Comparison of ENCODE assay signal across 18 mouse cellular contexts in genomic region chr17:48326656-48327055, GRCm38 (mm10). TPM values are rescaled to one million over a fixed set of nuclear protein-coding genes. Genes with fewer than 3 reads are reported as not detected.
DNase-seq lines count a peak whose midpoint lies in the region; ATAC-seq lines count a peak whose summit lies in the region.
"Had no signal": no experiment of that assay in that cellular context is flagged by ENCODE, and none has a peak within 500 bp of the region (broad histone marks: within the 10 kb centered on the region; RNA-seq: fewer than 3 reads in every experiment).

No protein-coding gene starts in this region.

- H3K4me1 ChIP-seq in embryonic facial prominence, embryonic 13.5 days = 0 out of 2 replicates have a peak, but pooled peaks cover 4% of the 10 kb centered on the region
- peaks cover 6% of the 10 kb centered on the region for H3K4me1 ChIP-seq in embryonic facial prominence, embryonic 10.5 days
- H3K4me1 ChIP-seq in intestine, embryonic 16.5 days (ENCODE audit: control insufficient read depth, insufficient read depth, low read length) = no peaks in the 10 kb centered on the region
- H3K4me1 ChIP-seq: kidney, embryonic 15.5 days; midbrain, embryonic 10.5 days had no signal

- no peak overlapping the region for H3K4me3 ChIP-seq in embryonic facial prominence, embryonic 13.5 days
- no peak overlapping the region for H3K4me3 ChIP-seq in embryonic facial prominence, embryonic 10.5 days
- H3K4me3 ChIP-seq in intestine, embryonic 16.5 days (ENCODE audit: low read length) = no peak overlapping the region
- H3K4me3 ChIP-seq: erythroblast, embryonic 14.5 days; gastrocnemius, adult 2 months; kidney, embryonic 15.5 days; midbrain, embryonic 10.5 days; myocyte had no signal

- no peak overlapping the region for H3K9ac ChIP-seq in embryonic facial prominence, embryonic 13.5 days
- H3K9ac ChIP-seq in intestine, embryonic 16.5 days (ENCODE audit: low read depth, low read length) = no peak overlapping the region
- H3K9ac ChIP-seq: kidney, embryonic 15.5 days; liver, embryonic 14.5 days had no signal

- H3K27me3 ChIP-seq in embryonic facial prominence, embryonic 13.5 days = no peaks in the 10 kb centered on the region
- no peaks in the 10 kb centered on the region for H3K27me3 ChIP-seq in embryonic facial prominence, embryonic 10.5 days (replicated peaks; ENCODE audit: low read depth, poor library complexity, severe bottlenecking)
- H3K27me3 ChIP-seq in intestine, embryonic 16.5 days (replicated peaks; ENCODE audit: control insufficient read depth, insufficient read depth, low read length) = no peaks in the 10 kb centered on the region
- H3K27me3 ChIP-seq: kidney, embryonic 15.5 days had no signal

- H3K4me2 ChIP-seq in embryonic facial prominence, embryonic 13.5 days = no peak overlapping the region
- no peak overlapping the region for H3K4me2 ChIP-seq in intestine, embryonic 16.5 days (ENCODE audit: low read depth, low read length)
- H3K4me2 ChIP-seq: kidney, embryonic 15.5 days had no signal

- ATAC-seq in embryonic facial prominence, embryonic 13.5 days (ENCODE audit: insufficient number of reproducible peaks, insufficient read depth, low FRiP score, low TSS enrichment, low read depth) = peak; percentile 64; the same call in 1 of the 2 replicates
- no peak for ATAC-seq in intestine, embryonic 16.5 days
- ATAC-seq: Patski had no signal

- H3K36me3 ChIP-seq in embryonic facial prominence, embryonic 13.5 days = no peaks in the 10 kb centered on the region
- H3K36me3 ChIP-seq in embryonic facial prominence, embryonic 10.5 days (replicated peaks) = no peaks in the 10 kb centered on the region
- H3K36me3 ChIP-seq in intestine, embryonic 16.5 days (ENCODE audit: control insufficient read depth, insufficient read depth, low read length) = no peaks in the 10 kb centered on the region
- H3K36me3 ChIP-seq: kidney, embryonic 15.5 days; midbrain, embryonic 10.5 days had no signal

- no peaks in the 10 kb centered on the region for H3K9me3 ChIP-seq in embryonic facial prominence, embryonic 13.5 days
- H3K9me3 ChIP-seq in embryonic facial prominence, embryonic 10.5 days = no peaks in the 10 kb centered on the region
- H3K9me3 ChIP-seq in intestine, embryonic 16.5 days (ENCODE audit: control insufficient read depth, low read length) = no peaks in the 10 kb centered on the region
- H3K9me3 ChIP-seq: kidney, embryonic 15.5 days; midbrain, embryonic 10.5 days had no signal

- H3K27ac ChIP-seq in embryonic facial prominence, embryonic 13.5 days = peak overlapping the region; percentile 78
- H3K27ac ChIP-seq in embryonic facial prominence, embryonic 10.5 days (replicated peaks) = no peak overlapping the region
- no peak overlapping the region for H3K27ac ChIP-seq in intestine, embryonic 16.5 days (ENCODE audit: low read length)
- H3K27ac ChIP-seq: gastrocnemius, adult 2 months; kidney, embryonic 15.5 days; liver, embryonic 14.5 days; midbrain, embryonic 10.5 days had no signal

- WGBS in embryonic facial prominence, embryonic 13.5 days = 49% methylated on average over 4 of the region's 4 CpGs
- 84% methylated on average over 4 of the region's 4 CpGs for WGBS in embryonic facial prominence, embryonic 10.5 days
- WGBS in intestine, embryonic 16.5 days = 73% methylated on average over 4 of the region's 4 CpGs

- DNase-seq in embryonic facial prominence, embryonic 10.5 days (ENCODE audit: low spot score) = no peak
- peak; percentile 66 for DNase-seq in layer of hippocampus, adult 11-12 months (ENCODE audit: low spot score)
- peak; percentile 81 to 86 for DNase-seq in left cerebral cortex, adult 9 months (ENCODE audit: low spot score in 2 of 2)
- DNase-seq in right cerebral cortex, postnatal 25 days = peak; percentile 80
- DNase-seq in natural killer cell, adult 2 months (ENCODE audit: low spot score in 2 of 2) = no peak
- DNase-seq in cerebellum, adult 9-11 months = no peak
- DNase-seq: gastrocnemius, adult 2 months; heart, postnatal 36 days; lung, postnatal 10 days had no signal

RNA-seq across cellular contexts. Expression of gene B430306N03Rik, which starts 10.7 kb away (rescaled TPM):
- polyA plus RNA-seq in embryonic facial prominence, embryonic 13.5 days (2015; fragmentation: Nextera tagmentation; extraction: Ambion mirVana) = 0.12 TPM in 1 of 2 replicates, not detected in the other
- polyA plus RNA-seq in embryonic facial prominence, embryonic 10.5 days (2016; fragmentation: Nextera tagmentation; extraction: Ambion mirVana) = not detected in 2 replicates
- polyA plus RNA-seq in intestine, embryonic 16.5 days (2015; fragmentation: Nextera tagmentation; extraction: Ambion mirVana) = 0.44 and 0.59 TPM in 2 replicates
- polyA plus RNA-seq: myocyte had no signal

RNA-seq across cellular contexts. Expression of gene Trem2, which starts 19.5 kb away (rescaled TPM):
- 2.9 and 3.7 TPM in 2 replicates for polyA plus RNA-seq in embryonic facial prominence, embryonic 13.5 days (2015; fragmentation: Nextera tagmentation; extraction: Ambion mirVana)
- polyA plus RNA-seq in embryonic facial prominence, embryonic 10.5 days (2016; fragmentation: Nextera tagmentation; extraction: Ambion mirVana) = 0.59 and 2.5 TPM in 2 replicates
- 4.4 and 5.1 TPM in 2 replicates for polyA plus RNA-seq in intestine, embryonic 16.5 days (2015; fragmentation: Nextera tagmentation; extraction: Ambion mirVana)
- polyA plus RNA-seq: small intestine, adult 2 months had no signal

RNA-seq across cellular contexts. Expression of gene Treml2, which starts 27.4 kb away (rescaled TPM):
- polyA plus RNA-seq in embryonic facial prominence, embryonic 13.5 days (2015; fragmentation: Nextera tagmentation; extraction: Ambion mirVana) = 0.28 and 0.39 TPM in 2 replicates
- 0.28 and 0.40 TPM in 2 replicates for polyA plus RNA-seq in embryonic facial prominence, embryonic 10.5 days (2016; fragmentation: Nextera tagmentation; extraction: Ambion mirVana)
- polyA plus RNA-seq in intestine, embryonic 16.5 days (2015; fragmentation: Nextera tagmentation; extraction: Ambion mirVana) = 0.27 and 0.37 TPM in 2 replicates
- polyA plus RNA-seq: myocyte, Patski had no signal

RNA-seq across cellular contexts. Expression of gene Treml1, which starts 33.1 kb away (rescaled TPM):
- polyA plus RNA-seq in embryonic facial prominence, embryonic 13.5 days (2015; fragmentation: Nextera tagmentation; extraction: Ambion mirVana) = 1.1 and 1.2 TPM in 2 replicates
- polyA plus RNA-seq in embryonic facial prominence, embryonic 10.5 days (2016; fragmentation: Nextera tagmentation; extraction: Ambion mirVana) = 1.0 and 2.2 TPM in 2 replicates
- polyA plus RNA-seq in intestine, embryonic 16.5 days (2015; fragmentation: Nextera tagmentation; extraction: Ambion mirVana) = 0.44 and 0.98 TPM in 2 replicates
- polyA plus RNA-seq: Patski; small intestine, adult 2 months had no signal

Comparison
In these comparisons a context has a peak if more than half of its experiments do, and no peak if none do; other contexts are left out.
1. DNase-seq: peak in layer of hippocampus, adult 11-12 months (single experiment), left cerebral cortex, adult 9 months (2 of 2) and right cerebral cortex, postnatal 25 days (single experiment); none in embryonic facial prominence, embryonic 10.5 days (single experiment), natural killer cell, adult 2 months (0 of 2) and cerebellum, adult 9-11 months (single experiment).